Mouse (Mus musculus): ENCODE results near the gene Slc26a10.
A peak's percentile ranks its signal among the peaks of the same experiment; 100 is the strongest.

DNA sequence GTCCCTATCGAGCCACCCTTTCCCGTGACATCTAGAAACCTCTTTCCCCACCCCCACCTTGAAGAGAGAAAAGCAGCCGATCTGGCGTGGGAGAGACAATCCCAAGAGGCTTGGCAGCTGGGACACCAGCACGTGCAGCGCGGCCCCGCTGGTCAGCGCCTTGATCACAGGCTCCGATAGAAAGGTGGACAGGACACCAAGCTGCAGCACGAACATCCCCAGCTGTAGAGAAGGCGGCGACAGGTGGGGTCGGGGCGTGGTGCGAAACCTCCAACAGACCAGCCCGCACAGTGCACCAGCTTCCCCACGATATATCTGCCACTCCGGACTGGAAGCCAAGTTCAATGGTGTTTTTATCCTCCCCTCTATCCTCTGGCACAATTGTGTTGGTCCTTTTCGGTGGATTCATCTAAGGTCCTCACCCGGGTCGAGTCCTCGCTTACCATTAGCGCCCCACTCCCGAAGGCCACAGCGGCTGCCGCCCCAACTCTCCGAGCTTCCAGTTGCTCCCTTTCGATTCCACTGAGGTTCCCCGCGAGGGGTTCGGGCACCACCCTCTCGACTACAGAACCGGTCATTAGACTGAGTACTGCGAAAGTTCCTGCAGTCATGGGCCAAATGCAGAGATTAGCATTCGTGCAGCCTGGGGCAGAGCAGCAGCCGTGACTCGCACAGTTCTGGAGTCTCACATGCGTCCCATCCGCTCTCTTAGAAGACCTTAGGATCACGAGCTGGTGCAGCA, 2.0 kb downstream of the Slc26a10 start:
- no peak for TF ChIP-seq POLR2A (IDR thresholded peaks at IDR 0.05; ENCODE audit: low read depth, low read length)
- 0 out of 2 replicates have a peak, but pooled peaks have one; percentile 5 for TF ChIP-seq CTCF (IDR thresholded peaks at IDR 0.05; ENCODE audit: extremely low read depth, insufficient read length, insufficient replicate concordance, low read depth, low read length)
